Mouse (Mus musculus): ENCODE data around the gene Sctr.

The Sctr gene

GRCm38 (mm10) chr1:120069120-120069519 is 62.4 kb downstream of the Sctr start:
- DNase-seq (ENCODE audit: low read depth) = no peak

GRCm38 (mm10) chr1:120070168-120070567 is 63.5 kb downstream of the Sctr start:
- DNase-seq (ENCODE audit: low read depth) = no peak

DNA sequence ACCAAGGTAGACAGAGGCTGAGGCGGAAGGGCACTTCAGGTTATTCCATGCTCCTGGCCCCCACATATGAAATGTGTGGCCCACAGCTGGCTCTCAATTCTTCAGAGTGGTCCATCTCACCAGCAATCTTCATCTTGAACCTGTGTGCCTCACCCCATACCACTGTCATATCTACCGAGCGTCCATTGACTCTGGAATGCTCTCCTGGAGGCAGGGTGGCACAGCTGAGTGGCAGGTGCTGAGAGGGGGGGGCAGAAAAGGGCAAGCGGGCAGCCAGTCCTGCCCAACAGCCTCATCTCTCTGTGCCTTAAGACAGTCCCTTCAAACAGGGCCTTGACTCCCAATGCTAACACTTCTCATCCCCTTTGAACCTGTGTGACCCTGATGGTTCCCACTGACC is 64.4 kb downstream of the Sctr start:
- no peak for DNase-seq (ENCODE audit: low read depth)

- no peak for DNase-seq (ENCODE audit: low read depth)
These were observed 66.2 kb downstream of the Sctr start for GRCm38 (mm10) chr1:120072900-120073299.

- DNase-seq (ENCODE audit: low read depth) = peak; percentile 49
These were observed 67.0 kb downstream of the Sctr start, which contains the start of gene Tmem37 for GRCm38 (mm10) chr1:120073519-120074306. Gene Tmem37, minus strand, starts transcription at chr1:120074074.

- DNase-seq (ENCODE audit: low read depth) = no peak
These were observed 67.6 kb downstream of the Sctr start for GRCm38 (mm10) chr1:120074307-120074702.

DNA sequence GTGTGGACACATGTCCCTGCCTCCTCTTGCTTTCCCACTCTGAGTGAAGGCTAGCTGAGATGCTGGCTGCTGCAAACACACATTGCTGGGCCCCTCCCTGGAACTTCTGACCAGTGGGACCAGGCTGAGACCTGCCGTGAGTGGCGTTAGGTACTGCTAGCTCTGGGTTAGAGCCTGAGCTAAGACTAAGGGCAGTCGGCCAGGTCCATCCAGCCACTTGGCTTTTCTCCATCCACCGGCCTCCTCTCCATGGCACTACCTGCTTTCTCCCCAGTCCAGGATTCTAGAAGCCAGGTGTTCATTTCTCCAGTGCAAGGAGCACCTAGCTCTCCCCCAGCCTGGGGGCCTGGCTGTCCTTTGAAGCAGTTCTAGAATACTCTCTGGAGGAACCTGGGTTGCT is 68.2 kb downstream of the Sctr start:
- no peak for DNase-seq (ENCODE audit: low read depth)

- no peak for DNase-seq (ENCODE audit: low read depth)
These were observed 68.8 kb downstream of the Sctr start for GRCm38 (mm10) chr1:120075507-120075906.

DNA sequence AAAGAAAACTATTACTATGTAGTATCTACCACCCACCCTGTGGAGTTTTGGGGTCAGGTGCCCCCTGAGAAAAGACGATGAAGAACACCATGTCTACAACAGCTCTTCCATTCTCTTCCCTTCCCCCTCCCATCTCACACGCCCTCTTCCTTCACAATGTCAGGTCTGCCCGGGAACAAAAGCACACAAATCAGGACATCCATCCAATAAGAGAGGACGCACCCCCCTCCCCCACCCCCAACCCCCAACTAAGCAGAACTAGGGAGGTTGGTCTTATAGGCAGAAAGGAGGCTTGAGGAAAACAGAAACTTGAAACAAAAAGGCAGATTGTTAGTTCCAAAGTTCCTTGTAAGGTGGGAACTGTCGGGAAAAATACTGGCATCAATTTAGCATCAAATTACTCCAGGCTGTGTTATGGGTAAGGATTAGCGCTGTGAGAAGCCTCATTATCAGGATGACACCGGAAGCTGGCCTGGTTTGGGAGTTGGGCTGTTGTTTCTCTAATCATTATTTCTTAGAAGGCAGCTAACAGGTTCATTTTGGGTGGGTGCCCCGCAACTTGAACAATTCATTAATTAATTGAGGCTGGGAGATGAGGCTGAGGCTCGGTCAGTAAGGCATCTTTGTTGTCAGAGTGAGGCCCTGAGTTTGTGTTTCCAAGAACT is 71.2 kb downstream of the Sctr start:
- no peak for DNase-seq (ENCODE audit: low read depth)

DNA sequence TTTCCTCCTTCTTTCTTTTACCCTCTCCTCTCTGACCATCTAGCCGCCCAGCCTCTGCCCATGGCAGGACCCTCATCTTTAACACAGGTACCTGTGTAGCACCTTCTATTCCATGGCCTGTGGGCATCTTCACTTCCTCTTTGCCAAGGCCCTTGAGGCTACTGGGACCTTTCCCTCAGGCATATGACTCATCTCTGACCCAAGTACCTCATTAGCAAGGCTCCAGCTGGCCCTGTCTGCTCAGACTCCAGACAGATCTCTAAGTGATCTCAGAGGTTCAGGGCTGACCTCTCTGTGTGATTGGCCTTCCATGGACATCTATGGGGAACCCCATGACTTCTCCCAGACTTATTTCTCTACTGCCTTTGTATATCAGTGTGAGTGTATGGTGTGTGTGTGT is 73.9 kb downstream of the Sctr start:
- DNase-seq (ENCODE audit: low read depth) = no peak

GRCm38 (mm10) chr1:120082957-120083585 is 76.4 kb downstream of the Sctr start:
- no peak for DNase-seq (ENCODE audit: low read depth)

DNA sequence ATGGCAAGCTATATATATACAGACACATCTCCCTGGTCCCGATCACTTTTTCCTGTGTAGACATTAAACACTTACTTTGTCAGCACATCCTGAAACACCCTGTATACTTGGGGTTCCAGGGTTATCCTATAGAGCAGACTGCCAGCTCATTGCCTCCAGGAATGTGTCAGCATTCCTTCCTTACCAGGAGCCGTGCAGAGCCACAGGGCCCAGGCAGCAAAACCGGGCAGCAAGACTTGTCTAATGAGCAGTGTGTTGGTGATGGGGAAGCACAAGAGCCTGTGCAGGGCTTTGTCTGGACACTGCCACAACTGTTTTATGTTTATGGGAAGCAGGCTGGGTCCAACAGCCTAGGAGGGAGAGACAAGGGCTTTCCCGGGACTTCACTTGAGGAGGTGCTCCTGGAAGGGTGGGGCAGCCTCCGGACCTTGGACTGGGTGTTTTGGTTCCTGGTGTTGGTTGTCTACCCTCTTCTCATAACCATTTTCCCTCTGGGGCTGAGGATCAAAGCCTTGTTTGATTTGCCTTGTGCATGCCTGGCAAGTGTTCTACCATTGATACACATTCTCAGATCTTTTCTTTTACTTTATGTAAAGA is 77.3 kb downstream of the Sctr start:
- no peak for DNase-seq (ENCODE audit: low read depth)

GRCm38 (mm10) chr1:120085696-120086095 is 79.0 kb downstream of the Sctr start:
- DNase-seq (ENCODE audit: low read depth) = no peak

DNA sequence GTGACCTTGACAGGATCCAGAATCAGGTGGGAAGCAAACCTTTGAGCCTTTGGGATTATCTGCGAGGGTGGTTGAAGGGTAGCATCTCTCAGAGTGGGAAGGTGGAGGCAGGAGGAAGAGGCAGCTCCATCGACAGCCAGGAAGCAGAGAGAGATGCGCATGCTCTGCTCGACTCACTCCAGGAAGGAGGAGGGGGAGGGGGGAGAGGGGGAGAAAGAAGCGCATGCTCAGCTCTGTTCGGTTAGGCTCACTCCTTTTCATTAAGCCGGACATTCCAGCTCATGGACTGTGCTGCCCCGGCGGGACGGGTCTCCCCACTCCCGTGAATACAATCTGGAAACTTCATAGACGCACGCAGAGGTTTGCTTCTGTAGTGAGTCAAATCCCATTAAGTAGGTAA is 80.0 kb downstream of the Sctr start:
- DNase-seq (ENCODE audit: low read depth) = no peak

GRCm38 (mm10) chr1:120089180-120089579 is 82.5 kb downstream of the Sctr start:
- no peak for DNase-seq (ENCODE audit: low read depth)

DNA sequence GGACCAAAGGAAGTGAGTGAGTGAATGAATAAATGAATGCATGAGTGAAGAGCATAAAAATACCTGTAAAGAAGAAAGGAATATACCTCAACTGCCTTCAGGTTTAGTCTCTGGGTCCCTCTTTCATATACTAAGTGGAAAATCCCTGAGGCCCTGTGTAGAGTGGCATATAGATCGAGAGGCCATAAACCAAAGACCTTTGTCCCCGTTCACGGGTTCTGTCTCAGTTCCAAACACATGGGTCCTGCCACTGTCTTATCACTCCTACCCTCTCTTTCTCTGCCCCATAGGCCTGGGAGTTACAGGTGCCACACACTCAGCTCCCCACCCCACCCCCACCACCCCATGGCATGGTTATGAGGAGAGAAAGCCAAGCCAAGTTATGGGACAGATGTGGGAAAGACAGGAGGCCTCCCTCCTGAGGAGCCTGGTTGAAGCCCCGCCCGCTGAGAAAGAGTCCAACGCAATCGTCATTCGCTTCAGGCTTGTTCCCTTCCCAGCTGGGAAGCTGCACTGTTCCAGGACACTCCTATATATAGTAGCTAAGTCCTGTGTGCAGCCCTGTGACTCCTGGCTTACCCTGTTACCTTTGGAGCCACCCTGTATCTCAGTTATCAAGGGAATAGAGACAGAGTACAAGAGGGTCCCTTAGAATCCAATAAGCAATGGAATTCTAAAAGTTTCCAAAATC is 84.3 kb downstream of the Sctr start:
- DNase-seq (ENCODE audit: low read depth) = no peak

DNA sequence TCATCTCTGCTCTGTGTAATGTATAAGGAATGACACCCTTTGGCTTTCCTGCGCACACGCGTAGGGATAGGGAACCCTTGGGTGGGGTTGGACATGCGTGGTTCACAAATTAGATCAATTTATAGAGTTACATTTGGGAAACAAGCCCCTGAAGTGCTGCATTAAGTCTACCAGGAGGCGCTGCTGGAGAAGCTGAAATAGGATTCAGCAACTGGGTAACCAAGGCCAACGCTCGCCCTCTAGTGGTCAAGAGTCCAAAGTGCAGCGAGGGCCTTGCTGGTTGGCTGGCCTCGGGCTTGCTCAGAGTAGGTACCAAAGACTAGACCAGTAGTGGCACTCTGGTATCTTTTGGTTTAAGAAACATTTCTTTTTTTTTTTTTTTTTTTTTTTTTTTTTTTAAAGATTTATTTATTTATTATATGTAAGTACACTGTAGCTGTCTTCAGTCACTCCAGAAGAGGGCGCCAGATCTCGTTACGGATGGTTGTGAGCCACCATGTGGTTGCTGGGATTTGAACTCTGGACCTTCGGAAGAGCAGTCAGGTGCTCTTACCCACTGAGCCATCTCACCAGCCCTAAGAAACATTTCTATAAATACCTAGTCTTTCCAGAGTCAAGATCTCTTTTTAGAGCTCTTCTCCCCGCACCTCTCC is 86.9 kb downstream of the Sctr start:
- DNase-seq (ENCODE audit: low read depth) = peak; percentile 90

DNA sequence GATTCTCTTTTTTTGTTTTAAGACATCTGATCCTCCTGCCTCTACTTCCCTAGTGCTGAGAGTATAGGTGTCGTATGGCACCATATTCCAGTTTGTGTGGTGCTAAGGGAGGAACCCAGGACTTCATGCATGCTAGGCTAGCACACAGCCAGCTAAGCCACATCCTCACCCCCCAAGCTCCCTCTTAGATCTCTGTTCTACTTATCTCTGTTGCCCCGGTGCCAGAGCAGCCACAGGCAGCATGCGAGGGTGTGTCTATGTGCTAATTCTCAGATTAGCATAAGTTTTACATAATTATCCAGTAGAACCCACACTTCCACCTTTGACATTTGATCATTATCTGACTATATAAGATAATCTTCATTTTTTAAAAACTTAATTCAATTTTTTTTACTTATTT is 88.2 kb downstream of the Sctr start:
- no peak for DNase-seq (ENCODE audit: low read depth)

GRCm38 (mm10) chr1:120098327-120098726 is 91.6 kb downstream of the Sctr start:
- DNase-seq (ENCODE audit: low read depth) = peak; percentile 77

DNA sequence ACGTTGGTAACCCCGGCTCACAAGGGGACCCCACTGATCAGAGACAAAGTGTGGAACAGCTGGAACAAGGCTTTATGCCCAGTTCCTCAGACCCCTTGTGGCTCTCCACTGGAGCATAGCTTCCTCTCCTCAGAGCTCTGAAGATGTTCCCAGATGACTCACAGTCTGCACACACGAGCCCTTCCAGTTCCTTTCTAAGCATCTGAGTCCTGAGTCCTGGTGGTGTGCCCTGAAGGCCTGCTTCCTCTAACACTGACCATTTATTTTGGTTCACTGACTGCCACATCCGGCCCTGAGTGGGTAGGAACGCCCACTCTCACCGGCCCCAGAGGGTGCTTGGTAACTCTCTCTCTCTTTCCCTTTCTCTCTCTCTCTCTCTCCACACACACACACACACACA is 92.8 kb downstream of the Sctr start:
- DNase-seq (ENCODE audit: low read depth) = peak; percentile 25

DNA sequence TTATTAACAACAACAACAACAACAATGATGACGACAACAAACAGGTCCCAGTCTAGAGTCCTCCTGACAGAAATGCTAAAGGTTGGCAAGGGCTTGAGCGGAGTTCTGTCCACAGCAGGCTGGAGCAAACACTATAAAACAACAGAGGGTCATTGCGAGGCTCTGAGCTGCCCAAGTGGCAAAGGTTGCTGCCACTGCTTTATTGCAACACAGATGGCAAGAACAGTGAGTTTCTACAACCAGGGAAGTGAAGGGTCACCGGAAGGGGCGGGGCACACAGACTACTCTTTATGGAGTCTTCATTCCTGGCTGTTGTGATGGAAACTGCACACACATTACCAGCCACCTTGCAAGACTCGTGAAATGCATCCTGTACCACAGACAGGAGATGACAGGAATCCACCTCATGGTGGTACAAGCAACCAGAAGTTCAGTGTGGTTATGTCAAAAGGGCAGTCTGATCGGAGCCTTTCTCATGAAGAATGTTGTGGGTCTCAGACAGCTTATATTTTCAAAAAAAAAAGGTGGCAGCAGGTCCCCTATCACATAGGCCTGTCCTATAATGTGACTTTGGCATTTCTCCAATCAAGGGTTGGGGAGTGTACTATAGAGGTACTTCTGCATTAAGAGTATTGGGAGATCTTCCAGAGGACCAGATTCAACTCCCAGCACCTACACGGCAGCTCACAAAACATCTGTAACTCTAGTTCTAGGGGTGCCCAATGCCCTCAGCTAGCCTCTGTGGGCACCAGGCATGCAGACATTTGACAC is 93.9 kb downstream of the Sctr start:
- no peak for DNase-seq (ENCODE audit: low read depth)

Data from induced T-regulatory cell, adult 2 months (primary cell).